Mouse (Mus musculus): ENCODE measurements at regions not wholly inside any gene's neighbourhood (a gene's known extent, or its start where the extent isn't known, plus 50 kb on each side); places are given as distances from the start of the nearest gene placed in this dataset.

DNA sequence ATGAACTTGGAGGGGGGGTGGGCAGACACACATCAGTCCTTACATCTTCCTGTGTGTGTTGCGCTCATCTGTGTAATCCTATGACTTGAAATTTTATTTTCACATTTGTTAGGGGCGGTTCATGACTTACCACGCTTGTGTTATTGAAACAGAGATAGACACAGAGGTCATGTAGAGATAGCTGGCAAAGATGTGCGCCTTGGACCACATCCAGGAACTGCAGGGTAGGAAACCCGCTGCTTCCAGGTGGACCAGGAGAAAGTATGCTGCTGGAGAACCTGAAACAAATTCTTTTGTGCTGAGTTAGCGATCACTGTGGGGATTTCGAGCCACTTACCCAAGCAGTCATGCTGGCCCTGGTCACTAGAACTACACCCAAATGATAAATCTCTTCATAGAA, 89.1 kb downstream of the Kcnj2 start:
- WGBS: 90% methylated on average over 7 of the region's 7 CpGs
- Histone ChIP-seq H3K9ac (replicated peaks) (no peak overlapping the region), H3K4me2 (replicated peaks) (no peak overlapping the region), H3K4me3 (no peak overlapping the region), H3K27ac (replicated peaks) (no peak overlapping the region), H3K36me3 (no peaks in the 10 kb centered on the region), H3K27me3 (no peaks in the 10 kb centered on the region), H3K9me3 (no peaks in the 10 kb centered on the region), H3K4me1 (no peaks in the 10 kb centered on the region)
- ATAC-seq (replicated peaks): no peak

DNA sequence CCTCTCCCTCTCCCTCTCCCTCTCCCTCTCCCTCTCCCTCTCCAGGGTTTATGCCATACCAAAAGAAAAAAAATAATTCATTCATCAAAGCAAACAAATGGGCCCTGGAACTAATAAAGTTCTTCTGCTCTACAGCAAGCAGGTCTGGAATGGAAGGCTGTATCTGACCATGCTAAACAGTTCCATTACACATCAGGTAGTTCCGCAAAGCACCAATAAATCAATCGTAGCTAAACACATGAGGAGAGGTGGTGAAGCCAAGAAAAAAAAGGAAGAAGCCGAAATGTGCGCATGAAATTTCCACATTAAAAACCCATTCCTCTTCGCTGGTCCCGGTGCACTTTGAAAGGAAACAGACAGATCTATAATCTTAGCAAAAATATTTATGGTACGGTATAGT, 89.8 kb downstream of the Kcnj2 start:
- Histone ChIP-seq H3K27ac (replicated peaks) (no peak overlapping the region), H3K4me2 (replicated peaks) (no peak overlapping the region), H3K36me3 (no peaks in the 10 kb centered on the region), H3K9me3 (no peaks in the 10 kb centered on the region), H3K4me3 (no peak overlapping the region), H3K9ac (replicated peaks) (no peak overlapping the region), H3K27me3 (no peaks in the 10 kb centered on the region), H3K4me1 (no peaks in the 10 kb centered on the region)
- no peak for ATAC-seq (replicated peaks)
- 95% methylated on average over 7 of the region's 7 CpGs for WGBS

DNA sequence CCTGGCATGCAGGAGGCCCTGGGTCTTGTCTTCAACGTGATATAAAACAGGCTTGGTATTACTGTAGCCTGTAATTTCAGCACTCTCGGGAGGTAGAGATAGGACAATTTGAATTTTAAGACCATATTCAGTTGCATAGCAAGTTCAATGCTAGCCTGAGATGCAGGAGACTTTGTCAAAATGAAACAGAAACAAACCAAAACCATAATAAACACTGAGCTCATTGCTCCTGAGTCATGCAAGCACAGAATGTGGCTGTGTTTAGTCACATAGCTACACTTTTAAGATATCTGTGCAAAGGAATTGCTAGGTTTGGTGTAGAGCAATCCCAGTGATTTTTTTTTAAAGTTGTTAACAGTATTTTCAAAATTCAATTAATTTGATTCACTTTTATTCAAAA, 93.3 kb downstream of the Kcnj2 start:
- Histone ChIP-seq H3K27ac (replicated peaks) (no peak overlapping the region), H3K27me3 (no peaks in the 10 kb centered on the region), H3K36me3 (no peaks in the 10 kb centered on the region), H3K4me3 (no peak overlapping the region), H3K4me2 (replicated peaks) (no peak overlapping the region), H3K9me3 (no peaks in the 10 kb centered on the region), H3K4me1 (no peaks in the 10 kb centered on the region), H3K9ac (replicated peaks) (no peak overlapping the region)
- ATAC-seq (replicated peaks): no peak
- 85% methylated on average over 2 of the region's 2 CpGs for WGBS

DNA sequence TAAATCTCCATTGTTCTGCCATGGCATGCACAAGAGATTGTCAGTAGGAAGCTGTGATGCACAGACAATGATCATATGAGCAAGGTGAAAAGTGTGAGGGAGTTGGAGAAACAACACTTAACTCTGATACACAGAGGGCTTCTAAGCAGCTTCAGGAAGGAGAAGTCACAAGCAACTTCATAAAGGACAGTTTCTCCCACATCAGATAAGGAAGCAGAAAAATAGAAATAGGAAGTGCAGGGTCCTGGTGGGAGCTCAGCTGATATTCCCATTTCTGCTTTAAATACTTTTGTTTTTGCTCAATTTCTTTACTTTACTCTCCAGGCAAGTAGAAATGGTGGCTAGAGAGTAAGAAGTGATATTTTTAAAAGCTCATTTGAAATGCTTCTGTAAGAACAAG, 98.9 kb downstream of the Kcnj2 start:
- no peaks in the 10 kb centered on the region for H3K27me3 ChIP-seq
- no peak overlapping the region for H3K4me3 ChIP-seq
- no peaks in the 10 kb centered on the region for H3K36me3 ChIP-seq
- H3K27ac ChIP-seq (replicated peaks): no peak overlapping the region
- H3K9ac ChIP-seq (replicated peaks): no peak overlapping the region
- no peak for ATAC-seq (replicated peaks)
- H3K4me2 ChIP-seq (replicated peaks): no peak overlapping the region
- H3K9me3 ChIP-seq: no peaks in the 10 kb centered on the region
- no peaks in the 10 kb centered on the region for H3K4me1 ChIP-seq

DNA sequence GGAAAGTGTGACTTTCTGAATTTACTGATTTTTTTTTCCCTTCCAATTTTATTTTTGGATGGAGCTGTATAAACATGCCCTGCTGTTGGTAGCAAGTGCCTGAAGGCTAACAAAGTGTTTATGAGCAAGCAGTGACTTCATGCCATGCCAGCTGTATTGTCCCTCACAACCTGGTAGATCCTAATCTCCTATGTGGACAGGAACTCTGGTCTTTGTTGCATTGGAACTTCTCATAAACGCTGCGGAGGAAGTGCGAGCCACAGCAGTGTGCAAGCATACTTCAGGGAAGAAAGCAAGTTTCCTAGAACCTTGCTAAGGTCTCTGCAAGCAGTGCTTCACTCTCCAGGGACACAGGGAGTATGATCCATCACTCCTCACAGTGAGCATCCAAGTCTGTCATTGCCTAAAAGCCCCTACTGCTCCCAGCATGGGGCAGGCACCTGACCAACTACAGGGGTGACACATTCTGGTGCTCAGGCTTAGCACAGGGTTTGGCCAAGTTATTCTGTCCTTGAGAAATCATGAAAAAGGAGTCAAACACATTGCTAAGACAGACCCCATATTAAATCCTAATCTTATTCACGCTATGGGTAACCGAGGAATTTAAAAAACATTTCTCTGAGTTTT, 104.3 kb downstream of the Kcnj2 start:
- H3K9me3 ChIP-seq: no peaks in the 10 kb centered on the region
- no peak overlapping the region for H3K27ac ChIP-seq (replicated peaks)
- H3K4me1 ChIP-seq: no peaks in the 10 kb centered on the region
- no peak overlapping the region for H3K4me2 ChIP-seq (replicated peaks)
- H3K4me3 ChIP-seq: no peak overlapping the region
- H3K27me3 ChIP-seq: no peaks in the 10 kb centered on the region
- H3K36me3 ChIP-seq: no peaks in the 10 kb centered on the region
- WGBS: 89% methylated on average over 5 of the region's 5 CpGs
- H3K9ac ChIP-seq (replicated peaks): no peak overlapping the region
- no peak for ATAC-seq (replicated peaks)

DNA sequence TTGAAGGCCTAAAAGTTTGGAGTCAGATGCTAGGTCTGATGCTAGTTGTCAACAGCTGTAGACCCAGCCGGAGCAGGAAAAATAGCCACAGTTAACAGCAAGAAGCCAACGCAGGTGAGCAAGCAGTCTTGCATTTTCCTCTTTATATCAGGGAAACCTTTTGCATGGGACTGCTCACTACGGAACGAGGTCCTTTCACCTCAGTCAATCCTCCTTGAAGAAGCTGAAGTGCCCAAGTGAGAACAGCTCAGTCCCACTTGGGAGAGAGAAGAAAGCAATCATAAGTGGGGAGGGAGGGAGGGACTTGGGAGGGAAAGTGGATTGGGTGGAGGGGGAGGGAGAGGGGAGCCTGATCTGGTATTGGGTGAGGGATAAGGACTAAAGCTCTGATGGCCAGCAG, 107.6 kb downstream of the Kcnj2 start:
- WGBS: 84% methylated on average over 4 of the region's 4 CpGs
- H3K27ac ChIP-seq (replicated peaks): no peak overlapping the region
- no peaks in the 10 kb centered on the region for H3K4me1 ChIP-seq
- no peaks in the 10 kb centered on the region for H3K27me3 ChIP-seq
- no peaks in the 10 kb centered on the region for H3K36me3 ChIP-seq
- ATAC-seq (replicated peaks): no peak
- no peak overlapping the region for H3K4me3 ChIP-seq
- H3K9me3 ChIP-seq: no peaks in the 10 kb centered on the region
- no peak overlapping the region for H3K9ac ChIP-seq (replicated peaks)
- no peak overlapping the region for H3K4me2 ChIP-seq (replicated peaks)

DNA sequence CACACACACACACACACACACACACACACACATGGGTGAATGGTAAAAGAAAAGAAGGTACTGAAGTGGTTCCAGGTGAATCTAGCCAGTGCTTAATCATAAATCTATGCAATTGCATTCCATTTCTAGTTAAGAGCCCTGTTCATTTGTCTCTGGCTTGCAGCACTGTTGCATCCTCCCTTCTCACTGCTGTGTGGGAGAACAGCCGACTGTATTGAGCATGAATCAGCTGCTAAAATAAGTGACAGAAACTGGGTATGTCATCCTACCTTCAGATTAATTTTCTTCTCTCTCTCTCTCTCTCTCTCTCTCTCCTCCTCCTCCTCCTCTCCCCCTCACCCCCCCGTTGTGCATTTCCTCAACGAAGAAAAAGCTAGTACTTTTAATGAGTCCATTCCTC, 109.6 kb downstream of the Kcnj2 start:
- H3K9me3 ChIP-seq: no peaks in the 10 kb centered on the region
- no peak for ATAC-seq (replicated peaks)
- no peak overlapping the region for H3K4me2 ChIP-seq (replicated peaks)
- no peak overlapping the region for H3K4me3 ChIP-seq
- no peaks in the 10 kb centered on the region for H3K27me3 ChIP-seq
- WGBS: 67% methylated on average over 3 of the region's 3 CpGs
- no peak overlapping the region for H3K27ac ChIP-seq (replicated peaks)
- no peak overlapping the region for H3K9ac ChIP-seq (replicated peaks)
- no peaks in the 10 kb centered on the region for H3K4me1 ChIP-seq
- no peaks in the 10 kb centered on the region for H3K36me3 ChIP-seq

DNA sequence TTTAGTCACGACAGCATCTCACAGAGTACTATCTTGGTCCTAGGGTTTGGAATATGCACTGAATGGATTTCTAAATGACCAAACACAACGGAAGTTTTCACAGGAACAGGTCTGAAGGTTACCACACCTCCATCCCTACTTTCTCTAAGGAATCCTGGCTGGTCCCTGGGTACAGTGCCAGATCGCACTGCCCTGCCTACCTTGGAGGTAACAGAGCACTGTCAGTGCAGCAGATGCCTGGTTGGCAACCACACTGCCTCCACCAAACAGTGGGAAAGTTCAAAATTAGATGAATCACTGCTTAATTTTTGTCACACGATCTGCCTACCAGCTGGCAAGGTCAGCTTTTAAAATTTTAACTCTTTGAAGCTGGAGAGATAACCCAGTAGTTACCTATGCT, 111.6 kb downstream of the Kcnj2 start:
- Histone ChIP-seq H3K27ac (replicated peaks) (no peak overlapping the region), H3K4me2 (replicated peaks) (no peak overlapping the region), H3K4me3 (no peak overlapping the region), H3K9ac (replicated peaks) (no peak overlapping the region), H3K27me3 (no peaks in the 10 kb centered on the region), H3K4me1 (no peaks in the 10 kb centered on the region), H3K36me3 (no peaks in the 10 kb centered on the region), H3K9me3 (no peaks in the 10 kb centered on the region)
- 77% methylated on average over 4 of the region's 4 CpGs for WGBS
- no peak for ATAC-seq (replicated peaks)

DNA sequence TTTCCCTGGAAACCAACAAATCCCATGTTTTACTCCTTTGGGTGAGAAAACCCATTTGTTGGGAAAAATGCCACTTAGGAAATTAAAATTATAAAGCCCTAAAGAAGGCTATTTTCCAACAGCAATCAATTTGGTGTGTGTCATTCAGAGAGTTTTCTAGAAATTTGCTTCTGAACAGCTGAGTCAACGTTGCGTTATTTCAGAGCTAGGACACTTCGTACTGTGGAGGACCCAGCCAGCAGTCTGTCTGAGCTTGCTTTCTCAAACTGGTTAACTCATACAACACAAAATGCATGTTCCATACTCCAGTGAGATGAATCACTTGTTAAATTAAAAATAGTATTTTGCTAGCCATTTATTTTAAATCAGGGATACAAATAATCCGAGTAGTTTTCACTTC, 131.5 kb downstream of the Kcnj2 start:
- Histone ChIP-seq H3K27ac (replicated peaks) (no peak overlapping the region), H3K9ac (replicated peaks) (no peak overlapping the region), H3K4me1 (no peaks in the 10 kb centered on the region), H3K4me2 (replicated peaks) (no peak overlapping the region), H3K27me3 (no peaks in the 10 kb centered on the region), H3K36me3 (no peaks in the 10 kb centered on the region), H3K4me3 (no peak overlapping the region), H3K9me3 (no peaks in the 10 kb centered on the region)
- 73% methylated on average over 4 of the region's 4 CpGs for WGBS
- no peak for ATAC-seq (replicated peaks)

DNA sequence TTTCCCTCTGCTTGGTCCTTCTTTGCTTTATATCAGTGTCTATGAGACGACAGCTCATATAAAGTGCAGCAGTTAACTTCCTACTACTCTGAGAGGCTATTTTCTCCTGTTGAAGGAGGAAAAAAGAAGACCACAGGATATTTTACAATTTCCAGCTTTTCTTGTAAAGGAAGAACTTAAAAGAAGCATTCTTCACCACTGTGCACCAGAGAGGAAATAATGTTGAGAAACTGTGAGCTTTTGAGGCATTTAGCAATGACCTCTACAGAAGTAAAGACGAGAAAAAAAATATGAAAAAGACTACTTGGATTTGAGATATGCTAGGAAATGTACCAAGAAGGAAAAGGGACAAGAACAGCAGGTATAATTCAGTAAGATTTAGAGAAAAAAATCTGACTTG, 134.5 kb downstream of the Kcnj2 start:
- WGBS: 79% methylated on average over 2 of the region's 2 CpGs
- no peak for ATAC-seq (replicated peaks)
- no peaks in the 10 kb centered on the region for H3K27me3 ChIP-seq

DNA sequence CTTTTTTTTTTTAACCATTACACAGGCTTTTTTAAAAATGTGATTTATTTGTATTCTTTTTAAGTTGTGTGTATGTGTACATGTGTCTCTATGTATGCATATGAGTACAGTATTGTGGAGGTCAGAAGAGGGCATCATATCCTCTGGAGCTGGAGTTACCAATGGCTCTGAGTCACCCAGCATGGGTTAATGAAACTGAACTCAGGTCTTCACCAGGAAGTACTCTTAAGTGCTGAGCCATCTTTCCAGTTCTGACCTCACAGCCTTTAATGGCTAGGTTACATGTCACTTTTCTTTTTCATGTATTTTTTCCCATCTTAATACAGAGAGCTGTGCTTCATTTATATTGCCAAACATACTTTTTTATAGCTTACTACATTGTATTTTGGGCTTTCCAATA, 136.8 kb downstream of the Kcnj2 start:
- H3K9ac ChIP-seq (replicated peaks): no peak overlapping the region
- H3K4me2 ChIP-seq (replicated peaks): no peak overlapping the region
- no peak overlapping the region for H3K4me3 ChIP-seq
- no peak for ATAC-seq (replicated peaks)
- H3K27ac ChIP-seq (replicated peaks): no peak overlapping the region
- H3K9me3 ChIP-seq: no peaks in the 10 kb centered on the region
- H3K4me1 ChIP-seq: no peaks in the 10 kb centered on the region
- no peaks in the 10 kb centered on the region for H3K27me3 ChIP-seq
- no peaks in the 10 kb centered on the region for H3K36me3 ChIP-seq

More for the DNA sequence above, 134.5 kb downstream of the Kcnj2 start:
- H3K4me1 ChIP-seq: no peaks in the 10 kb centered on the region
- H3K9ac ChIP-seq (replicated peaks): no peak overlapping the region
- no peaks in the 10 kb centered on the region for H3K9me3 ChIP-seq
- no peak overlapping the region for H3K27ac ChIP-seq (replicated peaks)
- no peak overlapping the region for H3K4me3 ChIP-seq
- no peak overlapping the region for H3K4me2 ChIP-seq (replicated peaks)
- H3K36me3 ChIP-seq: no peaks in the 10 kb centered on the region

DNA sequence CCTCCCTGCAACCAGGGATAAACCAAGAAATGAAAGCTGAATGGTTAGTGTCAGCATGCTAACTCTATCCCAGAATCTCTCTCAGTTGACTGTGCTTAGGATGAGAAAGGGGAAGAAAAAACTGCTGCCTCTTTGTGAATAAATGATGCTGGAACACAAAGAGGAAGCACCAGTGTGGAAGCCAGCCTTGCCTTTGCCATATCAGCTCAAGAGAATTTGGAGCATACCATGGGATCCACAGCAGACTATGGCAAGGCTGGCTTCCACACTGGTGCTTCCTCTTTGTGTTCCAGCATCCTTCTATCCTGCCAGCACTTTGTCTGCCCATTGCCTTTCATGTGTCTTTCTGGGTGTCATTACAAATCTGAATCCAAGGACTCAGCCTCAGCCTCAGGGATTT, 144.6 kb downstream of the Kcnj2 start:
- no peaks in the 10 kb centered on the region for H3K9me3 ChIP-seq
- H3K9ac ChIP-seq (replicated peaks): no peak overlapping the region
- H3K4me1 ChIP-seq: peaks cover 13% of the 10 kb centered on the region
- H3K4me2 ChIP-seq (replicated peaks): no peak overlapping the region
- H3K36me3 ChIP-seq: no peaks in the 10 kb centered on the region
- H3K27me3 ChIP-seq: no peaks in the 10 kb centered on the region
- no peak overlapping the region for H3K27ac ChIP-seq (replicated peaks)
- no peak for ATAC-seq (replicated peaks)
- H3K4me3 ChIP-seq: no peak overlapping the region

DNA sequence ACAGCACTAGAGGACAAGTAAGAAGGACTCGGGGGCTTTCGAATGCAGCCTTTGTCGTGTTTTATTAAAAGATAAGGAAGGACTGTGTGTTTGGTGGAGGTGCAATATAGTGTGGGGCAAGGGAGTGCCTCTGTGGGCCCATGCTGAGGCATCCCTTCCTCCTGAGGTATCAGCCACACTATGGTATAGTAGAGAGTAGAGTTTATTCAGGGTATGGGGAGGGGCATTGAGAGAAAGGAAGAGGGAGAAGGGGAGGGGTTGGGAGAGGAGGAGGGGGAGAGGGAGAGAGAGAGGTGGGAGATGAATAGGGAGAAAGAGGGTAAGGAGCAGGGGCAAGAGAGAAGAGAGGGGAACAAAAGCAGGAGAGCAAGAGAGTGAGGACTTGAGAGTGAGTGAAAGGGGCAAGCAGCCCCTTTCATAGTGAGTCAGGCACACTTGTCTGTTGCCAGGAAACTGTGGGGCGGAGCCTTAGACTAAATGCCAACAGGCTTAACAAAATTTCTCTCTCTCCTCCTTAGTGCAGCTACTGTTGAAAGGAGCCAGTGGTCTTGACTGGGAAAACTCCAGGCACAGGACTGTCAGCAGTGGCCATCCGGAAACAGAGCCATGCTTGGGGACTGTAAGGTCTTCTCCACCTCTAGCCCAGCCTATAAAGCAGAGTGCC, 146.2 kb downstream of the Kcnj2 start:
- ATAC-seq (replicated peaks): peak; percentile 96
- H3K27me3 ChIP-seq: no peaks in the 10 kb centered on the region
- H3K9me3 ChIP-seq: no peaks in the 10 kb centered on the region
- H3K4me3 ChIP-seq: no peak overlapping the region
- no peak overlapping the region; the same call in 1 of the 2 replicates for H3K4me2 ChIP-seq (replicated peaks)
- no peaks in the 10 kb centered on the region for H3K36me3 ChIP-seq
- peaks cover 13% of the 10 kb centered on the region for H3K4me1 ChIP-seq
- peak overlapping the region; percentile 36; the same call in 1 of the 2 replicates for H3K27ac ChIP-seq (replicated peaks)
- WGBS: 24% methylated on average over 5 of the region's 5 CpGs
- no peak overlapping the region for H3K9ac ChIP-seq (replicated peaks)
